Mouse (Mus musculus) C2C12 (cell line): ENCODE measurements around the gene Gm8947.

Source experiments
- CEBPB ChIP-seq: IDR thresholded peaks from one replicate; pipeline ENCODE4 v1.6.1; 2011; ENCODE audit warnings: low read depth, mild to moderate bottlenecking, control low read depth, moderate library complexity
- CTCF ChIP-seq: IDR thresholded peaks from one replicate; pipeline ENCODE4 v1.5.1; 2011; ENCODE audit not compliant: control insufficient read depth, insufficient read depth, insufficient read length
- FOSL1 ChIP-seq: IDR thresholded peaks from one replicate; pipeline ENCODE4 v1.8.0; 2011; ENCODE audit warnings: mild to moderate bottlenecking, low read length; ENCODE audit not compliant: poor library complexity, insufficient read depth, severe bottlenecking
- MAX ChIP-seq: IDR thresholded peaks from one replicate; pipeline ENCODE4 v1.6.1; 2011; ENCODE audit warnings: mild to moderate bottlenecking, control low read depth
- USF1 ChIP-seq: IDR thresholded peaks from one replicate; pipeline ENCODE4 v1.6.1; 2011; ENCODE audit warnings: low read depth, mild to moderate bottlenecking, control low read depth, moderate library complexity

DNA sequence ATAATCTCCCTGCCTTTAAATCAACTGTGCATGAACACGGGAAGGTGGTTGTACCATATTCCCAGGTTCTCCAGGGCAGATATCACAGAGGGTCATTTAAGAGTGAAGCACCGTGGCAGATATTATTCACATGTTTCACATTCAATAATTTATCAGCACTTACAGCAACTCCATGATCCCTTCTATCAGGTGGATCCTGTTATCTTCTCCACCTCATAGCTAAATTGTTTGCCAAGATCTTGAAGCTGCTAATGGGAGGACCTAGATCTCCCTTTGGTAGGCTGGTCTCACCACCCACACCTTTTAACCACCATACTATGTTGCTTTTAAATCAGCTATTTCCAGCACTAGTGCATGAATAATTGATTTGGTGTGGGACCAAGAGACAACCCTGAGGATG lies 12.0 kb upstream of the Gm8947 start:
- TF ChIP-seq USF1, result no peak
- TF ChIP-seq CTCF, result no peak
- no peak for TF ChIP-seq MAX
- TF ChIP-seq CEBPB, result no peak
- TF ChIP-seq FOSL1, result no peak
